In the genomic region with DNA sequence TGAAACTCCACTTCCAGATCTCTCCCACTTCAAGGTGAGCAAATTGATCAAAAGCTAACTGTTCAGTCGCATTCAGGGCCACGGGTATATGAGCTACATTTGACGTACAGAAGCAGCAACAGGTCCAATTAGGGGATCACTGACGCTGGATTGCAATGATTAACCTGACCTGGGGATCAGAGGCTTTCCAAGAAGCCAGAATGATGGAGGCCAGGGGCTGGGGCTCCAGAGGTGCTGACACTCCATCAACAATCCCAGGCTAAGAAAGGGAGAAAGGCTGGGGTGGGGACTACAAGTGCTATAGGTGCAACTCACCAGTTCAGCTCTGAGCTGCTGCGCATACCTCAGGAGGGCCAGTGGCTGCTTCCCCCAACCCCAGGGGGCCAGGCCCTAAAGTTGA, we compare ENCODE assay signal across 8 mouse cellular contexts. TPM values are rescaled to one million over a fixed set of nuclear protein-coding genes. Genes with fewer than 3 reads are reported as not detected.
DNase-seq lines count a peak whose midpoint lies in the region; ATAC-seq and TF ChIP-seq lines count a peak whose summit lies in the region.
"Had no signal": no experiment of that assay in that cellular context is flagged by ENCODE, and none has a peak within 500 bp of the region (broad histone marks: within the 10 kb centered on the region; RNA-seq: fewer than 3 reads in every experiment).

No protein-coding gene starts in this region.

- WGBS in liver, embryonic 11.5 days = 42% methylated on average over 5 of the region's 5 CpGs
- 34% methylated on average over 5 of the region's 5 CpGs for WGBS in forebrain, embryonic 14.5 days
- 19% methylated on average over 5 of the region's 5 CpGs for WGBS in limb, embryonic 13.5 days
- 47% methylated on average over 5 of the region's 5 CpGs for WGBS in small intestine, adult 2 months

- TF ChIP-seq CTCF in small intestine, adult 2 months (IDR thresholded peaks at IDR 0.05; ENCODE audit: extremely low read depth, insufficient read length, insufficient replicate concordance, low read depth, low read length) = no peak

- no peak for DNase-seq in liver, embryonic 11.5 days (ENCODE audit: low spot score)
- no peak for DNase-seq in liver
- DNase-seq in forebrain, embryonic 14.5 days (ENCODE audit: low spot score) = no peak
- DNase-seq in urinary bladder, adult 2 months (ENCODE audit: low spot score) = no peak
- no peak for DNase-seq in testis, postnatal 14 days (ENCODE audit: low spot score)
- DNase-seq: layer of hippocampus, adult 9-11 months had no signal

- no peak overlapping the region for H3K9ac ChIP-seq in liver, embryonic 11.5 days (ENCODE audit: low read depth, low read length)
- peak overlapping the region; percentile 65; the same call in 1 of the 2 replicates for H3K9ac ChIP-seq in forebrain, embryonic 14.5 days (ENCODE audit: low read length)
- peak overlapping the region; percentile 79 for H3K9ac ChIP-seq in limb, embryonic 13.5 days

- TF ChIP-seq POLR2A in small intestine, adult 2 months (IDR thresholded peaks at IDR 0.05; ENCODE audit: low read depth, low read length) = no peak

- ATAC-seq in liver, embryonic 11.5 days (replicated peaks; ENCODE audit: low FRiP score) = no peak
- no peak for ATAC-seq in forebrain, embryonic 14.5 days
- no peak for ATAC-seq in limb, embryonic 13.5 days (ENCODE audit: low FRiP score, low read depth)

- H3K9me3 ChIP-seq in liver, embryonic 11.5 days (ENCODE audit: control insufficient read depth, low read length) = no peaks in the 10 kb centered on the region
- no peaks in the 10 kb centered on the region for H3K9me3 ChIP-seq in forebrain, embryonic 14.5 days (replicated peaks; ENCODE audit: control insufficient read depth, low read length)
- H3K9me3 ChIP-seq in limb, embryonic 13.5 days = no peaks in the 10 kb centered on the region

- H3K27me3 ChIP-seq in liver, embryonic 11.5 days (replicated peaks; ENCODE audit: control insufficient read depth, insufficient read depth, low read length) = peaks cover 21% of the 10 kb centered on the region
- H3K27me3 ChIP-seq in forebrain, embryonic 14.5 days (replicated peaks; ENCODE audit: control insufficient read depth, insufficient read depth, low read length) = peaks cover 3% of the 10 kb centered on the region; the same call in 1 of the 2 replicates
- peaks cover 45% of the 10 kb centered on the region for H3K27me3 ChIP-seq in limb, embryonic 13.5 days
- H3K27me3 ChIP-seq in small intestine, adult 2 months (ENCODE audit: control insufficient read depth, insufficient read depth, low read length) = peaks cover 5% of the 10 kb centered on the region; the same call in 1 of the 2 replicates

- peaks cover 17% of the 10 kb centered on the region for H3K4me1 ChIP-seq in liver, embryonic 11.5 days (replicated peaks; ENCODE audit: control insufficient read depth, insufficient read depth, low read length)
- H3K4me1 ChIP-seq in forebrain, embryonic 14.5 days (ENCODE audit: control insufficient read depth, insufficient read depth, low read length) = peaks cover 24% of the 10 kb centered on the region
- H3K4me1 ChIP-seq in limb, embryonic 13.5 days = peaks cover 63% of the 10 kb centered on the region
- no peaks in the 10 kb centered on the region; the same call in 1 of the 2 replicates for H3K4me1 ChIP-seq in small intestine, adult 2 months (ENCODE audit: control insufficient read depth, insufficient read depth, insufficient read length, low read length)

- H3K36me3 ChIP-seq in liver, embryonic 11.5 days (ENCODE audit: control insufficient read depth, insufficient read depth, low read length) = no peaks in the 10 kb centered on the region
- no peaks in the 10 kb centered on the region for H3K36me3 ChIP-seq in forebrain, embryonic 14.5 days (ENCODE audit: control insufficient read depth, insufficient read depth, low read length)
- no peaks in the 10 kb centered on the region for H3K36me3 ChIP-seq in limb, embryonic 13.5 days
- no peaks in the 10 kb centered on the region for H3K36me3 ChIP-seq in small intestine, adult 2 months (ENCODE audit: control insufficient read depth, insufficient read depth, low read length)

- peak overlapping the region; percentile 77 for H3K4me2 ChIP-seq in liver, embryonic 11.5 days
- peak overlapping the region; percentile 74 for H3K4me2 ChIP-seq in forebrain, embryonic 14.5 days (ENCODE audit: low read length)
- H3K4me2 ChIP-seq in limb, embryonic 13.5 days (replicated peaks) = peak overlapping the region; percentile 83

- no peak overlapping the region for H3K27ac ChIP-seq in liver, embryonic 11.5 days (ENCODE audit: low read depth, low read length)
- H3K27ac ChIP-seq in forebrain, embryonic 14.5 days (ENCODE audit: low read depth, low read length) = no peak overlapping the region
- no peak overlapping the region for H3K27ac ChIP-seq in limb, embryonic 13.5 days
- no peak overlapping the region for H3K27ac ChIP-seq in small intestine, adult 2 months (ENCODE audit: insufficient read depth, low read depth, low read length)

- H3K4me3 ChIP-seq in liver, embryonic 11.5 days (ENCODE audit: low read depth, low read length) = peak overlapping the region; percentile 58
- peak overlapping the region; percentile 49 for H3K4me3 ChIP-seq in forebrain, embryonic 14.5 days (ENCODE audit: low read depth, low read length)
- H3K4me3 ChIP-seq in limb, embryonic 13.5 days = peak overlapping the region; percentile 65
- H3K4me3 ChIP-seq in small intestine, adult 2 months (ENCODE audit: low read depth, low read length) = peak overlapping the region; percentile 65

RNA-seq across cellular contexts. Expression of a gene that starts 0.7 kb away (rescaled TPM):
- polyA plus RNA-seq in liver, embryonic 11.5 days (2014; fragmentation: Nextera tagmentation; extraction: Ambion mirVana) = 5.9 and 6.8 TPM in 2 replicates
- 3.4 and 4.9 TPM in 2 replicates for polyA plus RNA-seq in forebrain, embryonic 14.5 days (2014; fragmentation: Nextera tagmentation; extraction: Ambion mirVana)
- 29.4 and 30.5 TPM in 2 replicates for polyA plus RNA-seq in limb, embryonic 13.5 days (2015; fragmentation: Nextera tagmentation; extraction: Ambion mirVana)
- polyA plus RNA-seq in small intestine, adult 2 months (2012; rRNA removed) = 8.1 and 9.0 TPM in 2 replicates
- polyA plus RNA-seq in urinary bladder, adult 2 months (2012; rRNA removed) = 19.5 and 21.2 TPM in 2 replicates
